Mouse (Mus musculus) myocyte (in vitro differentiated cells): ENCODE data around the gene Hnrnpa3.

Source experiments
- E2F4 ChIP-seq: IDR thresholded peaks from one replicate; pipeline ENCODE4 v1.6.1; 2011; ENCODE audit warnings: mild to moderate bottlenecking, control low read depth, moderate library complexity; ENCODE audit not compliant: insufficient read depth
- MYOG ChIP-seq, 3 experiments: IDR thresholded peaks; one replicate each; pipeline ENCODE4 v1.6.1; 2011; ENCODE audit warnings: control low read depth in 2 of 3, low read depth in 2 of 3, mild to moderate bottlenecking in 2 of 3; ENCODE audit not compliant: insufficient read length in 2 of 3, control insufficient read depth in 1 of 3, insufficient read depth in 1 of 3
- POLR2A ChIP-seq: IDR thresholded peaks from one replicate; pipeline ENCODE4 v1.6.1; 2011; ENCODE audit warnings: low read depth, mild to moderate bottlenecking, control low read depth, moderate library complexity; ENCODE audit not compliant: insufficient read length
- POLR2AphosphoS2 ChIP-seq: IDR thresholded peaks from one replicate; pipeline ENCODE4 v1.6.1; 2011; ENCODE audit warnings: low read depth, control low read depth; ENCODE audit not compliant: insufficient read length
- TCF3 ChIP-seq: IDR thresholded peaks from one replicate; pipeline ENCODE4 v1.6.1; 2011; ENCODE audit warnings: low read depth, control low read depth; ENCODE audit not compliant: insufficient read length
- USF1 ChIP-seq: IDR thresholded peaks from one replicate; pipeline ENCODE4 v1.6.1; 2011; ENCODE audit warnings: low read depth, mild to moderate bottlenecking, control low read depth, moderate library complexity

DNA sequence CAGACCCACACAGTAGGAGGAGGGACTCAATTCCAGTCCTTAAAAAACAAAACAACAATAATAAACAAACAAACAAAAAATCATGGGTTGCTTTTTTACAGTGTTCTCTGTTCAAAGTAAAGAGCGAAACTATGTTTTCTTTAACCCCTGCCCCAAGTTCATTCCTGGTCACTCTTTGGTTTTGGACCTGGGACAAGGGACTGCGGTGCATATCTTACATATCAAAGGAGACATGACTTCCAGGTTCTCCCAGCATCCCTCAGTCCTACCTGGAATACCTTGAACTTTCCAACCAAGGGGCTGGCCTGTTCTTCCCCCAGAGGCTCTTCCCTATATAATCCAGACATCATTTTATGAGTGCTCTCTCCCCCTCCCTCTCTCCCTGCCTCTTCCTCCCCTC lies 47.1 kb upstream of the Hnrnpa3 start:
- TF ChIP-seq USF1 (no peak), POLR2A (no peak), E2F4 (no peak), TCF3 (no peak), MYOG (IDR thresholded peaks at IDR 0.05; ENCODE audit: control insufficient read depth in 1 of 3, insufficient read depth in 1 of 3, insufficient read length in 2 of 3, low read depth in 2 of 3) (no peak), POLR2AphosphoS2 (no peak)
